Mouse (Mus musculus) ES-E14 (cell line): ENCODE data around the gene Rab10. TPM values are rescaled to one million over a fixed set of nuclear protein-coding genes. Genes with fewer than 3 reads are reported as not detected.

ENCODE experiments used
- DNase-seq: peaks from one replicate; pipeline ENCODE4 v3.0.0-alpha.2; 2013; ENCODE audit warnings: low read depth, low spot score
- H3K27ac ChIP-seq: 2 replicates; pipeline ENCODE4 v1.5.1; 2012; ENCODE audit warnings: low read depth, mild to moderate bottlenecking, low read length, moderate library complexity, mixed read lengths; ENCODE audit not compliant: poor library complexity, insufficient read depth, severe bottlenecking
- H3K36me3 ChIP-seq: 2 replicates; pipeline ENCODE4 v1.6.1; 2012; ENCODE audit warnings: mild to moderate bottlenecking, low read length, moderate library complexity, mixed read lengths; ENCODE audit not compliant: control insufficient read depth, poor library complexity, insufficient read depth, severe bottlenecking
- H3K4me1 ChIP-seq, 2 experiments: fragments of 150-350 bp in 1 of 2; sonication (generic) in 1 of 2; 2 replicates each; pipeline ENCODE4 v1.6.1; 2012; ENCODE audit warnings: low read length in 2 of 2, mild to moderate bottlenecking in 1 of 2, mixed read lengths in 1 of 2; ENCODE audit not compliant: control insufficient read depth in 2 of 2, insufficient read depth in 2 of 2, poor library complexity in 1 of 2
- H3K4me3 ChIP-seq, 2 experiments: fragments of 150-350 bp in 1 of 2; sonication (generic) in 1 of 2; 2 replicates each; pipeline ENCODE4 v1.5.1; 2012; ENCODE audit warnings: low read length in 2 of 2, low read depth in 1 of 2, mild to moderate bottlenecking in 1 of 2, mixed read lengths in 1 of 2; ENCODE audit not compliant: insufficient read depth in 1 of 2, poor library complexity in 1 of 2, severe bottlenecking in 1 of 2
- H3K9ac ChIP-seq: 2 replicates; pipeline ENCODE4 v1.6.1; 2012; ENCODE audit warnings: low read depth, mild to moderate bottlenecking, low read length, mixed read lengths; ENCODE audit not compliant: poor library complexity, insufficient read depth, severe bottlenecking
- H3K9me3 ChIP-seq: fragments of 150-350 bp; sonication (generic); 2 replicates; pipeline ENCODE4 v1.6.1; 2012; ENCODE audit warnings: low read depth, mild to moderate bottlenecking, low read length; ENCODE audit not compliant: control insufficient read depth, insufficient read depth
- CHD2 ChIP-seq: IDR thresholded peaks from 2 replicates; pipeline ENCODE4 v1.6.1; 2014; ENCODE audit warnings: mild to moderate bottlenecking, low read depth, low read length, inconsistent platforms
- HCFC1 ChIP-seq: IDR thresholded peaks from 2 replicates; pipeline ENCODE4 v1.6.1; 2012; ENCODE audit warnings: low read length, inconsistent platforms, borderline replicate concordance; ENCODE audit not compliant: insufficient read depth
- MAFK ChIP-seq: IDR thresholded peaks from 2 replicates; pipeline ENCODE4 v1.6.1; 2014; ENCODE audit warnings: mild to moderate bottlenecking, low read depth, low read length, inconsistent platforms; ENCODE audit not compliant: insufficient read depth
- ZC3H11A ChIP-seq: IDR thresholded peaks from 2 replicates; pipeline ENCODE4 v1.6.1; 2012; ENCODE audit warnings: low read depth, mild to moderate bottlenecking, inconsistent platforms, low read length, borderline replicate concordance
- ZNF384 ChIP-seq: IDR thresholded peaks from 2 replicates; pipeline ENCODE4 v1.6.1; 2012; ENCODE audit warnings: low read depth, low read length, inconsistent platforms
- in situ Hi-C, 2 experiments: fragments of 600-800 bp; cut with MboI; formaldehyde crosslinking; loops; one replicate each; pipeline ENCODE4 v1.15.1; 2025; ENCODE audit warnings: low sequenced_read_pairs in 2 of 2, inconsistent platforms in 1 of 2; ENCODE audit not compliant: unreplicated experiment in 2 of 2
- total RNA-seq: library from RNA; depleted of rRNA; stranded (reverse); fragments of 300-350 nt; gene quantifications from 2 replicates; pipeline ENCODE4 v1.2.3, GENCODE M21; 2012

Rab10 gene
- total RNA-seq, 1 experiment = 73.5 TPM

- H3K4me3 ChIP-seq = no peak overlapping the region
- in situ Hi-C loops = loop anchor here in 1 of 2 experiments (10.0 kb wide), 1 partner anchor 57 kb away; no protein-coding TSS in a partner anchor
- no peaks in the 10 kb centered on the region for H3K9me3 ChIP-seq
- H3K27ac ChIP-seq = no peak overlapping the region
- no peak overlapping the region for H3K9ac ChIP-seq
- no peak for TF ChIP-seq MAFK
- no peak for TF ChIP-seq HCFC1
- no peak for TF ChIP-seq ZC3H11A
- no peak for TF ChIP-seq CHD2
- TF ChIP-seq ZNF384 = no peak
- no peaks in the 10 kb centered on the region for H3K36me3 ChIP-seq
- no peaks in the 10 kb centered on the region for H3K4me1 ChIP-seq
- DNase-seq = no peak
These were observed 42.4 kb upstream of the Rab10 start for GRCm38 (mm10) chr12:3352216-3352615.

DNA sequence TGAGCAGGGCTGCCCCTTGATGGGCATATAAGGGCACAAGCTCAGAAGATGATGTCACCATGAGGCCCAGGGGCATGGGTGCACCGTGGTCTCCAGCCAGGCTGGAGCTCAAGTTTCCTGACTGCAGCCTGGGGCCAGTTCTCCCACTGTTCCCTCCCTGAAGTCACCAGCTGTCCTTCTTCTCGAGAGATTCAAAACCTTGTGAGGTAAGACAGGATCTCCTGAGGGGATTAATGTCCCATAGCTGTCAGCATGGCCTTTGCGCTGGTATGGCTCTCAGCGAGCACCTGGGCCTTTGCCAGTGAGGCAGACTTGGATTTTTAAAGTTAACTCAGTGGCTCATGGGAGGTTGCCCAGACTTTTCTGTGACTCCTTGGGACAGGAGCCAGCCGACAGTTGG, 40.4 kb upstream of the Rab10 start:
- no peaks in the 10 kb centered on the region for H3K4me1 ChIP-seq
- no peaks in the 10 kb centered on the region for H3K9me3 ChIP-seq
- no peaks in the 10 kb centered on the region for H3K36me3 ChIP-seq
- in situ Hi-C loops = loop anchor here in 1 of 2 experiments (10.0 kb wide), 1 partner anchor 55 kb away; no protein-coding TSS in a partner anchor
- no peak overlapping the region for H3K9ac ChIP-seq
- no peak overlapping the region for H3K27ac ChIP-seq
- DNase-seq = no peak
- TF ChIP-seq ZNF384 (no peak), ZC3H11A (no peak), CHD2 (no peak), HCFC1 (no peak), MAFK (no peak)
- no peak overlapping the region for H3K4me3 ChIP-seq

GRCm38 (mm10) chr12:3349387-3349786, 39.6 kb upstream of the Rab10 start:
- no peak overlapping the region for H3K9ac ChIP-seq
- H3K4me1 ChIP-seq = no peaks in the 10 kb centered on the region
- no peaks in the 10 kb centered on the region for H3K36me3 ChIP-seq
- no peak overlapping the region for H3K27ac ChIP-seq
- no peak overlapping the region for H3K4me3 ChIP-seq
- no peaks in the 10 kb centered on the region for H3K9me3 ChIP-seq
- no peak for DNase-seq
- in situ Hi-C loops = no loop called here
- TF ChIP-seq ZC3H11A (no peak), HCFC1 (no peak), ZNF384 (no peak), CHD2 (no peak), MAFK (no peak)

- no peak overlapping the region for H3K4me3 ChIP-seq
- H3K36me3 ChIP-seq = no peaks in the 10 kb centered on the region
- H3K27ac ChIP-seq = no peak overlapping the region
- H3K4me1 ChIP-seq = no peaks in the 10 kb centered on the region
- H3K9me3 ChIP-seq = no peaks in the 10 kb centered on the region
- no peak overlapping the region for H3K9ac ChIP-seq
- no peak for DNase-seq
- in situ Hi-C loops = no loop called here
- TF ChIP-seq MAFK = no peak
- peak; percentile 85 for TF ChIP-seq ZNF384
These were observed 37.9 kb upstream of the Rab10 start for GRCm38 (mm10) chr12:3347682-3348081.

GRCm38 (mm10) chr12:3345038-3345437, 35.3 kb upstream of the Rab10 start:
- no peak for DNase-seq
- no peak overlapping the region for H3K27ac ChIP-seq
- no peak for TF ChIP-seq ZC3H11A
- TF ChIP-seq HCFC1 = no peak
- no peak for TF ChIP-seq CHD2
- TF ChIP-seq MAFK = no peak
- TF ChIP-seq ZNF384 = no peak
- H3K4me1 ChIP-seq = no peaks in the 10 kb centered on the region
- in situ Hi-C loops = no loop called here
- no peak overlapping the region for H3K9ac ChIP-seq
- H3K9me3 ChIP-seq = no peaks in the 10 kb centered on the region
- H3K36me3 ChIP-seq = no peaks in the 10 kb centered on the region
- H3K4me3 ChIP-seq = no peak overlapping the region
